In the genomic region with DNA sequence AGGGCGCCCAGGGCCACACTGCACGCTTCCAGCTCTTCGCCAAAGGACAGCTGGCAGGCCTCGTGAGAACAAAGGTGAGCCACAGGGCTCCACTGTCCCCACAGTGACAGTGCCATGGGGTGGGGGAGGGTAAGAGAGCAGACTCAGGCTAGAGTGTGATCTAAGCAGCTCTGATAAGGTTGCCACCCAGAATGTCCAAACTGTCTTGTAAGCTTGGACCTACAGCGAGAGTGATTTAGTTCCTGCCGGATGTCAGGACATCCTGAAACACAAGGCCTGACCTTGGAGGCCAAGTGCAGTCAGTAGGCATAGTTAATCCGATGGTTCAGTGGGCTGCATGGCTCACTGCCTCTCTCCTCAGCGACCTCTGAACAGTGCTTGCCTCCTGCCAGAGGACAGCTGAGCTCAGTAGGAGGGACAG, we compare ENCODE assay signal across 9 mouse cellular contexts. TPM values are rescaled to one million over a fixed set of nuclear protein-coding genes. Genes with fewer than 3 reads are reported as not detected.
DNase-seq lines count a peak whose midpoint lies in the region; TF ChIP-seq lines count a peak whose summit lies in the region.
"Had no signal": no experiment of that assay in that cellular context is flagged by ENCODE, and none has a peak within 500 bp of the region (broad histone marks: within the 10 kb centered on the region; RNA-seq: fewer than 3 reads in every experiment).

No protein-coding gene starts in this region.

- peaks cover 28% of the 10 kb centered on the region for H3K4me1 ChIP-seq in liver, adult 2 months (ENCODE audit: control insufficient read depth, insufficient read depth, low read length)

- H3K79me2 ChIP-seq in liver, adult 2 months (ENCODE audit: control insufficient read depth, insufficient read depth, low read length): no peaks in the 10 kb centered on the region

- intact Hi-C loops in heart, postnatal 14 days (cut with DNase I): no loop called here

- peak; percentile 96 for DNase-seq in 416B (ENCODE audit: low read depth)
- DNase-seq in adrenal gland, postnatal 25 days: peak; percentile 55
- DNase-seq in heart, postnatal 14 days: peak; percentile 45 to 60
- DNase-seq in liver, adult 2 months (ENCODE audit: extremely low read depth, low read depth, low spot score): peak; percentile 94
- DNase-seq in frontal cortex, postnatal 25 days (ENCODE audit: low spot score in 2 of 2): no peak
- no peak for DNase-seq in layer of hippocampus, adult 11-12 months (ENCODE audit: low spot score)
- DNase-seq in cerebellum, adult 9-10 months: no peak
- DNase-seq in left cerebral cortex, adult 11 months (ENCODE audit: low spot score): no peak

- H3K27me3 ChIP-seq in liver, adult 2 months (ENCODE audit: control insufficient read depth, insufficient read depth, low read length): no peaks in the 10 kb centered on the region

- H3K36me3 ChIP-seq in liver, adult 2 months (ENCODE audit: control insufficient read depth, insufficient read depth, low read length): peaks cover 3% of the 10 kb centered on the region; the same call in 1 of the 2 replicates

- peak overlapping the region; percentile 0; the same call in 1 of the 2 replicates for H3K9ac ChIP-seq in liver, adult 2 months (ENCODE audit: low read depth, low read length)

- no peak overlapping the region for H3K4me3 ChIP-seq in liver, adult 2 months (ENCODE audit: insufficient read depth, low read depth, low read length)

- TF ChIP-seq POLR2A in liver, adult 2 months (IDR thresholded peaks at IDR 0.05; ENCODE audit: extremely low read depth, insufficient read depth, low read length): no peak

- 5% methylated on average over 8 of the region's 8 CpGs for WGBS in liver, adult 2 months

- no peak for TF ChIP-seq CTCF in liver, adult 2 months (IDR thresholded peaks at IDR 0.05; ENCODE audit: low read depth, low read length)

- peak overlapping the region; percentile 97 for H3K27ac ChIP-seq in liver, adult 2 months (replicated peaks; ENCODE audit: insufficient read depth, low read depth, low read length)

RNA-seq across cellular contexts. Expression of a gene that starts 1.1 kb away (rescaled TPM):
- 18.5 and 27.6 TPM in 2 replicates for total RNA-seq in adrenal gland, postnatal 25 days (2021)
- total RNA-seq in heart, postnatal 14 days (2021): 10 to 100 TPM; 11.7 to 15.2 TPM
- 44.3 and 49.8 TPM in 2 replicates for total RNA-seq in liver, adult 2 months (2014; rRNA removed)
- 232 and 326 TPM in 2 replicates for polyA plus RNA-seq in liver, adult 2 months (2012; rRNA removed)

RNA-seq across cellular contexts. Expression of a gene that starts 7.3 kb away (rescaled TPM):
- total RNA-seq in adrenal gland, postnatal 25 days (2021): not detected in 2 replicates
- total RNA-seq in heart, postnatal 14 days (2021): not detected
- not detected in 2 replicates for total RNA-seq in liver, adult 2 months (2014; rRNA removed)
- polyA plus RNA-seq in liver, adult 2 months (2012; rRNA removed): not detected in 2 replicates
- polyA plus RNA-seq: forebrain, embryonic 14.5 days had no signal

RNA-seq across cellular contexts. Expression of a gene that starts 13.1 kb away (rescaled TPM):
- total RNA-seq in adrenal gland, postnatal 25 days (2021): 10.0 and 11.6 TPM in 2 replicates
- total RNA-seq in heart, postnatal 14 days (2021): under 1 TPM; 0.57 to 0.59 TPM
- total RNA-seq in liver, adult 2 months (2014; rRNA removed): not detected in 2 replicates
- 0.16 and 0.48 TPM in 2 replicates for polyA plus RNA-seq in liver, adult 2 months (2012; rRNA removed)

RNA-seq across cellular contexts. Expression of a gene that starts 15.1 kb away (rescaled TPM):
- total RNA-seq in adrenal gland, postnatal 25 days (2021): 18.7 and 24.8 TPM in 2 replicates
- total RNA-seq in heart, postnatal 14 days (2021): 10 to 100 TPM; 66.8 to 69.4 TPM
- total RNA-seq in liver, adult 2 months (2014; rRNA removed): 30.1 and 36.0 TPM in 2 replicates
- 13.4 and 18.5 TPM in 2 replicates for polyA plus RNA-seq in liver, adult 2 months (2012; rRNA removed)

RNA-seq across cellular contexts. Expression of a gene that starts 15.2 kb away (rescaled TPM):
- total RNA-seq in adrenal gland, postnatal 25 days (2021): 1.3 and 1.7 TPM in 2 replicates
- 1 to 10 TPM; 2.0 to 2.6 TPM for total RNA-seq in heart, postnatal 14 days (2021)
- total RNA-seq in liver, adult 2 months (2014; rRNA removed): 0.54 and 0.92 TPM in 2 replicates
- 0.72 and 1.1 TPM in 2 replicates for polyA plus RNA-seq in liver, adult 2 months (2012; rRNA removed)

Comparison
In these comparisons a context has a peak if more than half of its experiments do, and no peak if none do; other contexts are left out.
1. DNase-seq: peak in 416B (single experiment), adrenal gland, postnatal 25 days (single experiment), heart, postnatal 14 days (2 of 2) and liver, adult 2 months (single experiment); none in frontal cortex, postnatal 25 days (0 of 2), layer of hippocampus, adult 11-12 months (single experiment), cerebellum, adult 9-10 months (single experiment) and left cerebral cortex, adult 11 months (single experiment).